14 mouse cellular contexts compared by ENCODE assay signal in genomic region chr6:86059151-86059853, GRCm38 (mm10). TPM values are rescaled to one million over a fixed set of nuclear protein-coding genes. Genes with fewer than 3 reads are reported as not detected.
DNase-seq lines count a peak whose midpoint lies in the region; ATAC-seq lines count a peak whose summit lies in the region.
"Had no signal": no experiment of that assay in that cellular context is flagged by ENCODE, and none has a peak within 500 bp of the region (broad histone marks: within the 10 kb centered on the region; RNA-seq: fewer than 3 reads in every experiment).

No protein-coding gene starts in this region.

- H3K27ac ChIP-seq in neural tube, embryonic 11.5 days (ENCODE audit: low read depth, low read length), result peak overlapping the region; percentile 77
- peak overlapping the region; percentile 94 for H3K27ac ChIP-seq in forebrain, embryonic 15.5 days (replicated peaks)
- peak overlapping the region; percentile 89 for H3K27ac ChIP-seq in midbrain, embryonic 11.5 days (ENCODE audit: low read depth, low read length)
- H3K27ac ChIP-seq: liver, embryonic 15.5 days had no signal

- H3K36me3 ChIP-seq in neural tube, embryonic 11.5 days (ENCODE audit: control insufficient read depth, insufficient read depth, low read length), result no peaks in the 10 kb centered on the region
- H3K36me3 ChIP-seq in forebrain, embryonic 15.5 days, result no peaks in the 10 kb centered on the region
- H3K36me3 ChIP-seq in midbrain, embryonic 11.5 days (ENCODE audit: control insufficient read depth, insufficient read depth, low read length), result no peaks in the 10 kb centered on the region
- H3K36me3 ChIP-seq: liver, embryonic 15.5 days had no signal

- DNase-seq in neural tube, embryonic 11.5 days (ENCODE audit: low spot score), result peak; percentile 64
- DNase-seq in neural tube, embryonic 10.5 days (ENCODE audit: extremely low spot score, low spot score), result no peak
- peak; percentile 93 for DNase-seq in midbrain, embryonic 11.5 days (ENCODE audit: low spot score, missing footprints)
- no peak for DNase-seq in kidney, postnatal 4 days
- no peak for DNase-seq in cerebellum, adult 11 months
- DNase-seq in gastrocnemius, postnatal 14 days, result no peak
- DNase-seq: thymus, postnatal 36 days had no signal

- peak overlapping the region; percentile 6; the same call in 1 of the 2 replicates for H3K4me2 ChIP-seq in neural tube, embryonic 11.5 days (ENCODE audit: low read depth)
- peak overlapping the region; percentile 20 for H3K4me2 ChIP-seq in forebrain, embryonic 15.5 days (replicated peaks)
- H3K4me2 ChIP-seq in midbrain, embryonic 11.5 days, result peak overlapping the region; percentile 34; the same call in 1 of the 2 replicates
- H3K4me2 ChIP-seq: liver, embryonic 15.5 days had no signal

- 38% methylated on average over 7 of the region's 7 CpGs for WGBS in neural tube, embryonic 11.5 days
- 18% methylated on average over 7 of the region's 7 CpGs for WGBS in forebrain, embryonic 15.5 days
- WGBS in midbrain, embryonic 11.5 days, result 19% methylated on average over 7 of the region's 7 CpGs

- H3K4me3 ChIP-seq in neural tube, embryonic 11.5 days (ENCODE audit: low read depth, low read length), result no peak overlapping the region
- no peak overlapping the region for H3K4me3 ChIP-seq in forebrain, embryonic 15.5 days
- H3K4me3 ChIP-seq in midbrain, embryonic 11.5 days (ENCODE audit: low read depth, low read length), result no peak overlapping the region
- H3K4me3 ChIP-seq: liver, embryonic 15.5 days had no signal

- intact Hi-C loops in gastrocnemius, postnatal 14 days (cut with DNase I; ENCODE audit: low total_unique reads), result no loop called here

- ATAC-seq in neural tube, embryonic 11.5 days (ENCODE audit: insufficient read depth, low FRiP score, low TSS enrichment), result peak; percentile 92
- peak; percentile 68 for ATAC-seq in forebrain, embryonic 15.5 days (replicated peaks)
- peak; percentile 96 for ATAC-seq in midbrain, embryonic 11.5 days (ENCODE audit: low FRiP score)
- ATAC-seq in monocyte, adult 5-6 weeks (replicated peaks; ENCODE audit: insufficient number of reproducible peaks, low FRiP score, low TSS enrichment, poor library complexity, severe bottlenecking), result no peak

- H3K9me3 ChIP-seq in neural tube, embryonic 11.5 days (ENCODE audit: control insufficient read depth, low read length), result no peaks in the 10 kb centered on the region
- H3K9me3 ChIP-seq in forebrain, embryonic 15.5 days, result no peaks in the 10 kb centered on the region
- no peaks in the 10 kb centered on the region for H3K9me3 ChIP-seq in midbrain, embryonic 11.5 days (ENCODE audit: control insufficient read depth, low read length)
- H3K9me3 ChIP-seq: liver, embryonic 15.5 days had no signal

- H3K4me1 ChIP-seq in neural tube, embryonic 11.5 days (ENCODE audit: control insufficient read depth, insufficient read depth, low read length), result peaks cover 12% of the 10 kb centered on the region; the same call in 1 of the 2 replicates
- H3K4me1 ChIP-seq in forebrain, embryonic 15.5 days, result peaks cover 85% of the 10 kb centered on the region
- H3K4me1 ChIP-seq in midbrain, embryonic 11.5 days (ENCODE audit: control insufficient read depth, insufficient read depth, low read length), result peaks cover 55% of the 10 kb centered on the region

- no peaks in the 10 kb centered on the region for H3K27me3 ChIP-seq in neural tube, embryonic 11.5 days (ENCODE audit: control insufficient read depth, insufficient read depth, low read length)
- H3K27me3 ChIP-seq in forebrain, embryonic 15.5 days, result no peaks in the 10 kb centered on the region
- H3K27me3 ChIP-seq in midbrain, embryonic 11.5 days (ENCODE audit: control insufficient read depth, insufficient read depth, low read length), result no peaks in the 10 kb centered on the region; the same call in 1 of the 2 replicates

- peak overlapping the region; percentile 35 for H3K9ac ChIP-seq in neural tube, embryonic 11.5 days (ENCODE audit: low read length)
- H3K9ac ChIP-seq in forebrain, embryonic 15.5 days (replicated peaks), result peak overlapping the region; percentile 11; the same call in 1 of the 2 replicates
- peak overlapping the region; percentile 44 for H3K9ac ChIP-seq in midbrain, embryonic 11.5 days (ENCODE audit: low read length)
- H3K9ac ChIP-seq: liver, embryonic 15.5 days had no signal

RNA-seq across cellular contexts. Expression of gene Add2, which starts 30.8 kb away (rescaled TPM):
- 65.8 and 67.0 TPM in 2 replicates for polyA plus RNA-seq in neural tube, embryonic 11.5 days (2014; fragmentation: Nextera tagmentation; extraction: Ambion mirVana)
- 224 and 230 TPM in 2 replicates for polyA plus RNA-seq in forebrain, embryonic 15.5 days (2015; fragmentation: Nextera tagmentation; extraction: Ambion mirVana)
- 57.8 and 64.5 TPM in 2 replicates for polyA plus RNA-seq in midbrain, embryonic 11.5 days (2014; fragmentation: Nextera tagmentation; extraction: Ambion mirVana)
- 0.11 to 0.29 TPM in 2 of 3 replicates, not detected in the other for total RNA-seq in monocyte, adult 5-6 weeks (2017)
- under 1 TPM; 0.31 to 0.33 TPM for total RNA-seq in gastrocnemius, postnatal 14 days (2021)

RNA-seq across cellular contexts. Expression of gene Figla, which starts 43.3 kb away (rescaled TPM):
- not detected in 2 replicates for polyA plus RNA-seq in neural tube, embryonic 11.5 days (2014; fragmentation: Nextera tagmentation; extraction: Ambion mirVana)
- not detected in 2 replicates for polyA plus RNA-seq in forebrain, embryonic 15.5 days (2015; fragmentation: Nextera tagmentation; extraction: Ambion mirVana)
- polyA plus RNA-seq in midbrain, embryonic 11.5 days (2014; fragmentation: Nextera tagmentation; extraction: Ambion mirVana), result not detected in 2 replicates
- not detected in 3 replicates for total RNA-seq in monocyte, adult 5-6 weeks (2017)
- not detected for total RNA-seq in gastrocnemius, postnatal 14 days (2021)
- total RNA-seq: left cerebral cortex, postnatal 10 days; megakaryocyte, adult 5-6 weeks had no signal
- polyA plus RNA-seq: heart, embryonic 16.5 days; kidney, embryonic 14.5 days; liver, embryonic 15.5 days had no signal

Comparison
In these comparisons a context has a peak if more than half of its experiments do, and no peak if none do; other contexts are left out.
1. DNase-seq: peak in neural tube, embryonic 11.5 days (single experiment) and midbrain, embryonic 11.5 days (single experiment); none in neural tube, embryonic 10.5 days (single experiment), kidney, postnatal 4 days (0 of 2), cerebellum, adult 11 months (single experiment) and gastrocnemius, postnatal 14 days (single experiment).
2. Peak in every context shown above with its lines, with median percentiles within 50 percentile points of each other: H3K27ac ChIP-seq, H3K4me2 ChIP-seq and H3K9ac ChIP-seq.